Mouse (Mus musculus): ENCODE data around the gene Pdpn. TPM values are rescaled to one million over a fixed set of nuclear protein-coding genes. Genes with fewer than 3 reads are reported as not detected.

The Pdpn gene
- total RNA-seq, 4 experiments from 2014 or later, result 15.2 to 25.6 (median 19.6) TPM

DNA sequence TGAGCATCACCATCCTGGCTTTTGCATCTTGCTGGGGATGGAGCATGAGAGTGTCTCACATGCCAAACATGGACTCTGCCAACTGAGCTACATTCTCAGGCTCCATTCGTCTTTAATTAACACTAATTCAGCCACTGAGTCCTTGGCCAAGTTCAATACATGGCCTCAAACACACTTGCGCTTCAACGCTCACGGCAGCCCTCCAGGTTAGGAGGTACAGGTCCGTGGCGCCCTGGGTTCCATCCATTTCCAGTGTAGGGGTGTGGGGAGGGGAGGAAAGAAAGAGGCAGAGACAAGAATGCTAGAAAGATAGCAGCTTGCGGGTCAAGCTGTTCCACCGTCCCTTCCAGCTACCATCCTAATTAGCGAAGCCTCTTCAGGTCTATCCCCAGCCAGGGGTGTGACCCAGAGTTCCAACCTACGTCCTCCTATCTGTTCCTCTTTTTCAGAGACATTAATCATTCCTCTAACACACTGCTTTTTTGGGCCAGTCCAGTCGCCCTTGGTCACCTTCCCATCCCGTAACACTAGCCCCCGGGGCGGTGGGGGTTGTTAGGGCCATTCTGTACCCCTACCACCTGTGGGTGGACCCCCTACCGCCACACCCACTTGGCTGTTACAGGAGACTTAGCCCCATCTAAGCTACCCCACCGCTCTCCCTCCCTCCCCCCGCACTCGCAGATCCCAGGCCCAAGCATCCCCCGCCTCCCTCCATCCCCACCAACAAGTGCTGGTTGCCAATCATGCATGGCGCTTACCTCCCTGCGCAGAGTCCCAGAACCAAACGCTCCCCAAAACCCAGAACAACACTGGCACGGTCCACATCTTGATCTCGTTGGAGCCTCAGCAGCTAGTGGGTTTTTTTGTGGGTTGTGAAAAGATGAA, 691 bp downstream of the Pdpn start:
- DNase-seq (ENCODE audit: low spot score in 2 of 2), result no peak

DNA sequence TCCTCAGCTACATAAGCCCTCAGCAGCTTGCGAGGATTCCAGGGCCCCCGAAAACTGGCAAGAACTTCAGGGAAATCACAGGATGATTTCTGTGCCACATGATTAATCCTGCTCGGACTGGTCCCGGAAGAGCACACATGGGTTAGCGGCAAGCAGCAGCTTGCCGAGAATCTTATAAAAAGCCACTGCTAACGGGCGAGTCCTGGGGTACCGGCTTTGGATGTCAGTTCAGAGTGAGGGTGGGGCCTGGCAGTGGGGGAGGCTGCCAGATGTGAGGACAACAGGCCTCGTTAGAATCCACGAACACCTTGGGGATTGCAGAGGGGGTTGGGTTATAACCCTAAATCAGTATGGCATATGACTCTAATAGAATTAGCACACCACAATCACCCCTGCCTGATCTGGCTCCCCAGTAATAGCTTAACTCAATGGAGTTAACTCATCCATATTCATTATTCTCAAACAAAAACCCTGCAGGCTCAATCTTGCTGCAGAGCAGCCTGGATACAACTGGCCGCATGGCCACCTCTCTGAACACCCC, 2.3 kb downstream of the Pdpn start:
- DNase-seq (ENCODE audit: low spot score in 2 of 2), result no peak

DNA sequence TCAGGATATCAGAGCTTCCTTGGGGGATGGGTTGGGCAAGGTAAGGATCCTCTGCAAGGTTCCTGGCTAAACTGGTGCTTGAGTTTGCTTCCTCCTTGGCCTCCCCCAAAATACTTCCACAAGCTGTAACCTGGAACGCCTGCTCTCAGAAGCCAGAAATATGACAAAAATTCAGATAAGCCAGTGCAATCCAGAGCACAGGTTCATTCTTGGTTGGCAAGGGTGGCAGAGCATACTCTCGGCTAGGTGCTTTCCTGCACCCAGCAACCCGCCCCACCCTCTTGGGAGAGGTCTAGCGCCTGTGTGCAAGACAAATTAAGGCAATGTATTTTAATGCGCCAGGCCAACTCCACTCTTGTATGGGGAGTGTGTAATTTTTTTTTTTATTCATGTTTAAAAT, 3.2 kb downstream of the Pdpn start:
- DNase-seq (ENCODE audit: low spot score in 2 of 2), result no peak

DNA sequence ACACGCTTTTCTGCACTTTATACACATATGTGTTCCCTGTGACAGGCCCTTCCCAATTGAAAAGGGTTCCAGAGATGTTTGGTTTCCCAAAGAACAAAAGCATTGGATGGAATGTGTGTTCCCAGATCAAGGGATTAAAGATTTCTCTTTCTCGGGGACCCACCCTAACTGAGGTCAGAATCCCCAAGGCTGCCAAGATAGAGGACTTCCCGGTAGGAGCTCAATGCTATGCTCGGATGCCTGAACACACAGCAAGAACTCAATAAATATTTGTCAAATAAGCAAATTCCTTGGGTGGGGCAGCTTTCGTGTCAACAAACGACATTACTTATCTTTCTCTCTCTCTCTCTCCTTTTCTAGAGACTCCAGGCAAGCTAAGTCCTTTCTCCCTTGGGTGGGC, 5.0 kb downstream of the Pdpn start:
- no peak for DNase-seq (ENCODE audit: low spot score in 2 of 2)

DNA sequence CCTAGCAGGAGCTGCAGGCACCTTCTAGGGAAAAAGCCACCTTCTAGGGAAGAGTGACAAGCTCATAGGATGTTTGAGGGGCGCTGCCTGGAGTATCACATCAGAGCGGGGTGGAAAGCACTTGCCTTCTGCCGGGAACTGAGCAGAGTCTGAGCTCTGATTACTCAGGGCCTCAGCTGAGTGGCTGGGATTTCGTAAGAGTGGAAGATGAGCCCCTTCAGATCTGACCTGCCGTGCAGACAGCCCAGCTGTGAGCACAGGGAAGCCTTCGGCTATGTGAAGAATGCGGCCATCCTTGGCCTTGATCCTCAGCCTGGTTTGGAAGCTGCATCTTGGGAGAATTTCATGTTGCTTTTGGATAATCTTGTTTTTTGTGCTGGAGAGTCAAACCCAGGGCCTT, 10.5 kb downstream of the Pdpn start:
- no peak for DNase-seq (ENCODE audit: low spot score in 2 of 2)

DNA sequence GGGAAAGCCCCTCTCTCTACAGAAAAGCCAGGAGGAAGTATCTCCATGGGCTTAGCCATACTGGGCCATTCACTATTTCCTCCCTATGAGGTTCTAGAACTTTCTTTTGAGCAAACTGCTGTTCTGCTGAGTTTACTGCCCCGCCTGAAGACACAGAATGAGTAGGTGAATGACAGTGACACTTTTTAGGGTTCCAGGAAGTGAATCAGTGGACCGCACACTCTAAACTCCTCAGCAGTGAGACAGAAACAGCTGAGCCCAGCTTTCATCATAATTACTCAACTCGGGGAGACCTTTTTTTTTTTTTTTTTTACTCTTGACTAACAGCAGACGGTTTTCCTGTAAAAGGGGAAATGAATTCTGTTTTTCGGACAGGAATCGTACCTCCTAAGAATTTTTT, 10.9 kb downstream of the Pdpn start:
- no peak for DNase-seq (ENCODE audit: low spot score in 2 of 2)

DNA sequence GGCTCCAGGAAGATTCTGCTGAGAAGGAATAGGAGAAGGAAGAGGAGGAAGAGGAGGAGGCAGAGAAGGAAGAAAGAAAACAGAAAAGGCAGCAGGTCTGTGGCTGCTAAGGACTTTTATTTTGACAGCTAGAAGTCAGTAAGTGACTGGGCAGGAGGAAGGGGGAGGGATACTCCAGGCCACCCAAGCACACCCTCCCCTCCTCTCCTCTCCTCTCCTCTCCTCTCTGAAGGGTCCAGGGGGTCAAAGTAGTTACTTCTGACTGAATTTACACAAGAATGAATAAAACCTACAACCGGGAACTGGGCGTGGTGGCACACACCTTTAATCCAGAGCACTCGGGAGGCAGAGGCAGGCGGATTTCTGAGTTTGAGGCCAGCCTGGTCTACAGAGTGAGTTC, 12.3 kb downstream of the Pdpn start:
- no peak for DNase-seq (ENCODE audit: low spot score in 2 of 2)

DNA sequence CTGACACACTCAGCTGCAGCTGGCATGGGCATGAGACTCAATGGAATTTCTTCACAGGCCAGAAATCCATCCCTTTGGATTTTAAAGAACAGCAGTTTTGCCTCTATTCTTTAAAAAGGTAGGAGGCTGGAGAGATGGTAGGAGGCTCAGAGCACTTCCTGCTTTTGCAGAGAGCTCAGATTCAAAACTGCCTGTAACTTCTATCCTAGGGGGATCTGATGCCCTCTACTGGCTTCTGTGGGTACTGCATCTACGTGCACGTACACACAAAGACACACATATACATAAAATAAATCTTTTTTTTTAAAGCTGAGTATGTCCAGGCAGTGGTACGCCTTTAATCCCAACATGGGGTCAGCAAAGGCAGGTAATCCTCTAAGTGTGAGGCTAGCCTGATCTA, 19.2 kb downstream of the Pdpn start:
- no peak for DNase-seq (ENCODE audit: low spot score in 2 of 2)

DNA sequence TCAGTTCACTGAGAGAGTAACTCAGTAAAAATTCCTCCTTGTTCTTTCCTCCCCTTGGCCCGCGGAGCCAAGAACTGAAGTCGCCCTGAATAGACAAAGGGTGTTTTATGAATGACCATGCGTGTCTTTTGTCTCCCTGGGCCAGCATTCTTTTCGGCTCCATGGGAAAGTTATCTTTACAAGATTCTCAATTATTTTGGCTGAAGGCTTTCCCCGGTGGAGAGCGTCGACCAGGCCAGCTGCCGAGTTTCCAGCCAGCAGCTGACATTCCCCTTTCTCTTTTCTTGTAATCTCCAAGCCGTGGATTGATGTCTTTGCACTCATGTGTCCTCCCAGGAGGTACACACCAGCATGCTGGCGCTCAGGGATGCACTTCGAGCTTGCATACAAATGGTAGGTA, 19.7 kb downstream of the Pdpn start:
- DNase-seq (ENCODE audit: low spot score in 2 of 2), result no peak

DNA sequence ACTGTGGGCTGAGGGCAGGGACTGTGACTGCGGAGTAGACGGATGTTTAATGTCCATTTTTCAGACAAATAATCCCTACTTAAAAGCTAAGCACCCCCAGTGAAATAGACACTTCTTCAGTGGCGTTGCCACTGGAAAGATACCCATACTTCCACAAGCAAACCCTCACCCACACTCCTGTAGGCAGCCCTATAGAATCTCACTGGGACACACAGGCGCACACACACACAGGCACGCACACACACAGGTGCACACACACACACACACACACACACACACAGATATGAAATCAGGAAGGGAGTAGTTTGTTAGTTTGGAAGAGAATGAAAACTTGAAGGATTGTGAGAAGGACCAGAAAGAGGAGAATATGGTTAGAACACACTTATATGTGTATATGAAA, 20.3 kb downstream of the Pdpn start:
- no peak for DNase-seq (ENCODE audit: low spot score in 2 of 2)

DNA sequence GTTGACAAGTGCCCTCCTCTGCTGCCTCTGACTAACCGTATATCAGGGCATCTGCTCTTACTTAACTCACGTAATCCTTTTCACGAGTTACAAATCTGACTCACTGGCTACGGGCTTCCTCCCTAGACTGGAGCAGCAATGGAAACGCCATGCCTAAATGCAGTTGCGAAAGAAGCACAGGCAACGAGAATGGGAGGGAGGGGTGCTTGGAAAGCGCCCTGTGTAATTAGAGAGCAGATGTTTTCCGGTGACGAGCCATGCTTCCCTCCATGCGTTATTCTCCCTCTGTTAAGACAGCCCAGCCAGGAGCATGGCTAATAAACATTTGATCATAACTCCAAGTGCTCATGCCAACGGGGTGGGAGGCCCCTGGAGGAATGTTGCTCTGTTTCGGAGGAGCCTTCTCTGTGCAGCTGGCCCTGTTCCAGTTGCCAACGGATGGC, 20.9 kb downstream of the Pdpn start:
- DNase-seq (ENCODE audit: low spot score in 2 of 2), result peak in 1 of 2 experiments; percentile 53

DNA sequence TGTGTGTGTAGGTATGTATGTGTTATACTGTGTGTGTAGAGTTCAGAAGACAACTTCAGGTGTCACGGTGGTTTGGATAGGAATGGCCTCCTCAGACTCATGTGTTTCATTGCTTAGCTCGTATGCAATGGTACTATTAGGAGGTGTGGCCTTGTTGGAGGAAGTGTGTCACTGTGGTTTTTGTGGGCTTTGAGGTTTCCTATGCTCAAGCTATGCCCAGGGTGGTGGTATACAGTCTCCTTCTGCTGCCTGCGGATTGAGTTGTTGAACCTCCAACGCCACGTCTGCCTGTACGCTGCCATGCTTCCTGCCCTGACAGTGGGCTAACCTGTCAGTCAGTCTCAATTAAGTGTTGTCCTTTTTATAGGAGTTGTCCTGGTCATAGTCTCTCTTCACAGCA, 22.0 kb downstream of the Pdpn start:
- no peak for DNase-seq (ENCODE audit: low spot score in 2 of 2)

DNA sequence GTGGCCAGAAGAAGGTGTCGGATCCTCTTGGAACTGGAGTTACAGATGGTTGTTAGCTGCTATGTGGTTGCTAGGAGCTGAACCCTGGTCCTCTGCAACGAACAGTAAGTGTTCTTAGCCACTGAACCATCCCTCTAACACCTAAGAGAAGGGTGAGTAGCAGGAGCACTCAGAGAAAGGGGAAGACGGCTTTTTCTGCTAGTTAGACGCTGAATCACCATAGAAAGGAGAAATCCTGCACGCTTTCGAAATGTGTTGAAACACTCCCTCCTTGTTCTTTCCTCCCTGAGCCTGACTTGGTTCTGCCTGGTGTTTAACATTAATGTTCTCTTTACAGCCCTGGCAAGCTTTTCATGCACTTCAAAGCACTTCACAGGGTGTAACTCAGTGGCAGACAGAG, 27.8 kb downstream of the Pdpn start:
- no peak for DNase-seq (ENCODE audit: low spot score in 2 of 2)

DNA sequence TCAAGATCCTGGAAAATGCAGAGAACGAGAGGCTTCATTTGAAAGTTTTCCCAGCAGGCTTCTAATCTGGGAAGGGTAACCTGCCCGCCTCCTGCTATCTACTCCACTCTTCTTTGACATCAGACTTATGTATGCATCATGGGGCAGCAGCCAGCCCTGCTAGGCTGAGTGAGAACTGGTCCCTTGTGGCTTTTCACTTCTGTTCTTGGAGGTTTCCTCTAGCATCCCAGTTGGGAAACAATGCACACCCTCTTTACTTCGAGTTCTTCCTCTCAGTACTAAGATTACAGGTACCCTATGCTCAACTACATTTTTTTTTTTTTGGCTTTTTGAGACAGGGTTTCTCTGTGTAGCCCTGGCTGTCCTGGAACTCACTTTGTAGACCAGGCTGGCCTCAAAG, 28.5 kb downstream of the Pdpn start:
- no peak for DNase-seq (ENCODE audit: low spot score in 2 of 2)

DNA sequence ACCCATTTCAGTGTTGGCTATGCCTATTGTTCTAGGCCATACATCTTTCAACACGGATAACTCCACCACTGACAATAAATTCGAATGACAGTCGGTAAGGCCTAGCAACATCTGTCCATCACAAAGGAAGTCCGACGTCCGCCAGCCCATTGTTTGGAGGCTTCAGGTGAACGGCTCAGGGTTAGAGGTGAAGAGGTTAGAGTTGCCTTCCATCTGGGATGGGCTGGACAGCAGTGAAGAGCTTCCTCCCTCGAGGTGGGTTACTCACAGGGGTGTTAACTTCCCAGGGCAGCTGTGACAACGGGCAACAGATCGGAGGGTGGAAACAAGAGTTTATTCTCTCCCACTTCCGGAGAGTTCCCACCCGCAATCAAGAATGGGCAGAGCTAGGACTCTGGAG, 36.7 kb downstream of the Pdpn start:
- DNase-seq (ENCODE audit: low spot score in 2 of 2), result no peak

DNA sequence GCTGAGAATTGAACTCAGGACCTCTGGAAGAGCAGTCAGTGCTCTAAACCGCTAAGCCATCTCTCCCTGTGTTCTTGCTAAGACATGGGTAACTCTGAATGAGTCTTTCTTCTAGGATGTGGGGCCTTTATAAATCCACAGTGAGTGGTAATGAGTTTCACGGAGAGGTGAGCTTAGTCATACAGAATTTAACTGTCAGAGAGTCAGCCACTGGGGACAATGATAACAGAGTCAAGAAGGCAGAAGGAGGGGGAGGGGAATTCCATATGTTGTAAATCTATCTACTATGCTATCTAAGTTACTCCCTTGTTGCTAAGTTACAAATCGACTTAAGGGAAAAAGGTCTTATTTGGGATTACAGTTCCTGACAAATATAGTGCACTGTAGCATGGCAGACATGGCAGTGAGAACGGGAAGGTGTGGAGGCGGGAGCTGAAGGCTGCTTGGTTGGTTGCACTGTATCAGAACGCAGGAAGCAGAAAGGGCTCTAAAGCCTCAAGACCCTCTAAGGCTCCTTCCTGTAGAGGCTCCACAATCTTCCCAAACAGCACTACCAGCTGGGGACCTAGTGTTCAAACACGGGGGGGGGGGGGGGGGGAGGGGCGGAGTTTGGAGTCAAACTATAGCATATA, 39.5 kb downstream of the Pdpn start:
- DNase-seq (ENCODE audit: low spot score in 2 of 2), result no peak

DNA sequence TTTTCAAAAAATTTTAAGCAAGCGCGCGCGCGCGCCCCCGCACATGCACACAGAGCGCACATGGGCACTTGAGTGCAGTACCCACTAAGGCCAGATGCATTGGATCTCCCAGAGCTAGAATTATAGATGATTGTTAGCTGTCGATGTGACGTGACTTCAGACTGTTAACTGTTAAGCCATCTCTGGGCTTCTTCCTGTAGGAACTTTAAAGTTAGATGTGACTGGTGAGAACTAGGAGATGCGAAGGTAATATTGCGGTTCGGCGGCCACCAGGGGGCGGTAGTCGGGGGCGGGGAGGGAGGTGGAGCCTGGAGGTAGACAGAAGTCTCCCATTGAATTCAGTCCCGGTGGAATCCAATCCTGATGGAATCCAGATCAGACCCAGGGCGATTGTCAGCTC, 40.8 kb downstream of the Pdpn start:
- peak in 1 of 2 experiments; percentile 18 for DNase-seq (ENCODE audit: low spot score in 2 of 2)

DNA sequence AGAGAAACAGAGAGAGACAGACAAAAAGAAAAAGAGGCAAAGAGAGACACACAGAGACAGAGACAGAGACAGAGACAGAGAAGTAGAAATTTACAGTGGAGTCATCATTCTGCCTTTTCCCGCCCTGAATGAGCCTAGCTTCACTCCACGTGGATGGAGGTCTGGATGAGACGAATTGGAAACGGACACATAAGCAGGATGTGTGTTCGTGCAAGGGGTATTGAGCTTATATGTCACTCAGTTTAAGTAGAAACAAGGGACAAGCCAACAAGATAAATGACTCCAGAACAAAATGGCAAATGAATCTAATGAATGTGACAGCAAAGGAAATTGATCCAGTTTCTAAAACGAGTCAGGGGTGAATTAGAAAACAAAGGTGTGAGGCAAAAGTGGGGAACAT, 41.4 kb downstream of the Pdpn start:
- no peak for DNase-seq (ENCODE audit: low spot score in 2 of 2)

DNA sequence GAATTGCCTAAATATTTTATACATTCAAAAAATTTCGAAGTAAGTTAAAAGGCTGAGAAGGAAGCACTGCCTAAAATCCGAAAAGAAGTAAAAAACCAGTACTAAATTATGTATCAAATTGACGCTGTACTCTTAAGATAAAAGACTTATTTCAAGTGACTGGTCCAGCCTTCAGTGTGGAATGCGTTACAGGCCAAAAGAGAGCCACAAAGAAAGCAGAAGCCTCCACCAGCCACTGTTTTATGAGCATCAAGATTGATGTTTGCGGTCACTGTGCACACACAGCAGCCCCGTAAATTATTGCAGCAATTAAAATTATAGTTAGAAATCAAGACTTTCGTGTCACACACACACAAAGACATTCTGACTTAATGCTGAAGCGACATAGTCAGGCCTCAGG, 43.8 kb downstream of the Pdpn start:
- no peak for DNase-seq (ENCODE audit: low spot score in 2 of 2)

DNA sequence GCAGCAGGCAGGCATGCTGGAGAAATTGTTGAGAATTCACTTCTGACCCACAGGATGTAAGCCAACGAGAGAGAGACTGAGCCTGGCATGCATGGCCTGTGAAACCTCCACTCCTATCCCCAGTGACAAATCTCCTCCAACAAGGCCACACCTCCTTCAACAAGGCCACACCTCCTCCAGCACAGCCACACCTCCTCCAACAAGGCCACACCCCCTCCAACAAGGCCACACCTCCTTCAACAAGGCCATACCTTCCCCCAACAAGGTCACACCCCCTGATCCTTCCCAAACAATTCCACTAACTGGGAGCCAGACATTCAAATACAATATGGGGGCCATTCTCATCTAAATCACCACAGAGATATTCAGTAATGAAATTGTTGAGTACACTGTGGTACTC, 46.0 kb downstream of the Pdpn start:
- no peak for DNase-seq (ENCODE audit: low spot score in 2 of 2)

DNA sequence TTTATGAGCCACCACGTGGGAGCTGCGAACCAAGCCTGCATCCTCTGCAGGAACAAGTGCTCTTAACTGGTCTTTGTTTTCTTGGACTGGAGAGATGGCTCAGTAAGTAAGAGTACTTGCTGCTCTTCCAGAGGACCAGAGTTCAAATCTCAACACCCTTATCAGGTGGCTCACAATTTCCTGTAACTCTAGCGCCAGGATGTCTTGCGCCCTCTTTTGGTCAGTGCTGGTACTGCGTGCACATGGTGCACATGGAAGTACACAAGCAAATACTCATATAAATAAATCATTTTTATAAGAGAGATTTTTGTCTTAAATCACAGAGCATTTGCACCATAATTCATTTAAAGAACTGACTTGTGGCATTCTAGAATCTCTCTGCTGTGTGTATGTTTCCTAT, 51.3 kb downstream of the Pdpn start:
- DNase-seq (ENCODE audit: low spot score in 2 of 2), result no peak

DNA sequence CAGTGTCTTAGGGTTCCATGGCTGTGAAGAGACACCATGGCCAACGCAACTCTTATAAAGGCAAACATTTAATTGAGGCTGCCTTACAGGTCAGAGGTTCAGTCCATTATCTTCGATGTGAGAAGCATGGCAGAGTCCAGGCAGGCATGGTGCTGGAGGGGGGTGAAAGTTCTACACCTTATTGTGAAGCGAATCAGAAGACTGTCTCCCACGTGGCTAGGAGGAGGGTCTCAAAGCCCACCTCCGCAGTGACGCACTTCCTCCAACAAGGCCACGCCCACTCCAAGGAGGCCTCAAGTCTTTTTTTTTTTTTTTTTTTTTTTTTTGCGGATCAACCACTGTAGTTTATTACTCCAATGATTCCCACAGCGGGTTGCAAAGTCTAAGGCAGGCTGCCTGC, 58.1 kb downstream of the Pdpn start:
- no peak for DNase-seq (ENCODE audit: low spot score in 2 of 2)

Data from left cerebral cortex, adult 8-10 months (tissue).